Mouse (Mus musculus) adrenal gland, postnatal 10 days (tissue): ENCODE data around the gene Aif1. TPM values are rescaled to one million over a fixed set of nuclear protein-coding genes. Genes with fewer than 3 reads are reported as not detected.
A peak's percentile ranks its signal among the peaks of the same experiment; 100 is the strongest.

Experiments
- DNase-seq: peaks from one replicate; pipeline ENCODE4 v3.0.0; 2021; ENCODE audit warnings: mixed read lengths
- long read RNA-seq, 2 experiments: library from polyadenylated mRNA; stranded (forward); transcript quantifications; one replicate each; pipeline ENCODE4 v2.0.0; 2021
- total RNA-seq, 2 experiments: library from RNA; stranded (reverse); gene quantifications; 2 replicates each; pipeline ENCODE4 v1.2.3; 2021

Aif1 gene
- 1 to 10 TPM; 6.6 to 6.8 TPM for total RNA-seq
- long read RNA-seq, experiment 1, transcript Aif1-203 (6 exons, 842 nt): major isoform, 13 of 14 reads
- long read RNA-seq, experiment 1, partial matches to known transcripts: 0 of 14 reads
- long read RNA-seq, experiment 1, other reads (novel, unspliced or antisense): 1 of 14 reads
- long read RNA-seq, experiment 2, partial matches to known transcripts: 0 of 3 reads
- long read RNA-seq, experiment 2, other reads (novel, unspliced or antisense): 0 of 3 reads

GRCm38 (mm10) chr17:35175968-35176367 lies at the start of gene Aif1:
Gene Aif1, minus strand, starts transcription at chr17:35176068.
- no peak for DNase-seq

- DNase-seq: no peak
These were observed 49.6 kb upstream of the Aif1 start for GRCm38 (mm10) chr17:35225456-35225855.

GRCm38 (mm10) chr17:35224641-35225040 lies 48.8 kb upstream of the Aif1 start:
- DNase-seq: no peak

- DNase-seq: no peak
These were observed 46.4 kb upstream of the Aif1 start for GRCm38 (mm10) chr17:35222299-35222698.

GRCm38 (mm10) chr17:35220156-35220952 lies 44.5 kb upstream of the Aif1 start, which contains the start of gene Gm16181:
Gene Gm16181, plus strand, starts transcription at chr17:35220834.
- no peak for DNase-seq

GRCm38 (mm10) chr17:35219601-35220041 lies 43.8 kb upstream of the Aif1 start:
- DNase-seq: no peak

GRCm38 (mm10) chr17:35218516-35219193 lies 42.8 kb upstream of the Aif1 start:
- DNase-seq: peak; percentile 48

- no peak for DNase-seq
These were observed 37.2 kb upstream of the Aif1 start for GRCm38 (mm10) chr17:35213071-35213470.

GRCm38 (mm10) chr17:35210593-35210992 lies 34.7 kb upstream of the Aif1 start:
- no peak for DNase-seq

GRCm38 (mm10) chr17:35209785-35210535 lies 34.1 kb upstream of the Aif1 start:
- DNase-seq: no peak

- DNase-seq: no peak
These were observed 29.5 kb upstream of the Aif1 start for GRCm38 (mm10) chr17:35205380-35205769.

- DNase-seq: no peak
These were observed 28.9 kb upstream of the Aif1 start, which contains the start of gene Lta for GRCm38 (mm10) chr17:35204494-35205379. Gene Lta, minus strand, starts transcription at chr17:35205351.

GRCm38 (mm10) chr17:35202442-35202841 lies 26.6 kb upstream of the Aif1 start:
- DNase-seq: no peak

GRCm38 (mm10) chr17:35201787-35202186 lies 25.9 kb upstream of the Aif1 start, which contains the start of gene Tnf:
Gene Tnf, minus strand, starts transcription at chr17:35202007.
- peak; percentile 53 for DNase-seq

GRCm38 (mm10) chr17:35201128-35201527 lies 25.3 kb upstream of the Aif1 start:
- no peak for DNase-seq

GRCm38 (mm10) chr17:35200398-35200797 lies 24.5 kb upstream of the Aif1 start:
- no peak for DNase-seq

- no peak for DNase-seq
These were observed 23.1 kb upstream of the Aif1 start for GRCm38 (mm10) chr17:35198946-35199345.

- no peak for DNase-seq
These were observed 22.2 kb upstream of the Aif1 start for GRCm38 (mm10) chr17:35198029-35198428.

- no peak for DNase-seq
These were observed 21.3 kb upstream of the Aif1 start for GRCm38 (mm10) chr17:35197126-35197525.

- no peak for DNase-seq
These were observed 20.4 kb upstream of the Aif1 start for GRCm38 (mm10) chr17:35196321-35196641.
